Mouse (Mus musculus) adrenal gland, adult 8-10 months (tissue): Measurements from ENCODE around the gene Bok. TPM values are rescaled to one million over a fixed set of nuclear protein-coding genes. Genes with fewer than 3 reads are reported as not detected.
"Not testable (repeated sequence)": the region's sequence is repeated elsewhere in the genome, so short reads cannot be mapped to it uniquely, and the experiment has no call there.

ENCODE experiments used
- DNase-seq: peaks from one replicate; pipeline ENCODE4 v3.0.0; 2022
- total RNA-seq, 4 experiments: library from RNA; stranded (reverse); gene quantifications; 2 replicates each; pipeline ENCODE4 v1.2.4; 2022

Bok gene
- 10 to 100 TPM in 3 of 4 experiments, 1 to 10 TPM in 1; 9.1 to 13.5 (median 11.1) TPM for total RNA-seq

- DNase-seq = peak; percentile 76
Observed at GRCm38 (mm10) chr1:93685401-93686244, at the start of gene Bok. Bok (plus strand) TSS chr1:93685660.

GRCm38 (mm10) chr1:93636211-93636897 is 49.1 kb upstream of the Bok start:
- DNase-seq = no peak

- DNase-seq = no peak
Observed at GRCm38 (mm10) chr1:93641978-93642377, 43.5 kb upstream of the Bok start.

GRCm38 (mm10) chr1:93642692-93643091 is 42.8 kb upstream of the Bok start:
- no peak for DNase-seq

GRCm38 (mm10) chr1:93649604-93650172 is 35.8 kb upstream of the Bok start:
- no peak for DNase-seq

GRCm38 (mm10) chr1:93654275-93654674 is 31.2 kb upstream of the Bok start:
- no peak for DNase-seq

GRCm38 (mm10) chr1:93654798-93655197 is 30.7 kb upstream of the Bok start:
- DNase-seq = no peak

GRCm38 (mm10) chr1:93656325-93657024 is 29.0 kb upstream of the Bok start:
- DNase-seq = no peak

- no peak for DNase-seq
Observed at GRCm38 (mm10) chr1:93657025-93657360, 28.5 kb upstream of the Bok start.

GRCm38 (mm10) chr1:93658559-93658958 is 26.9 kb upstream of the Bok start, which contains the start of gene Stk25:
Stk25 (minus strand) TSS chr1:93658659.
- not testable (repeated sequence) for DNase-seq

- DNase-seq = peak; percentile 71
Observed at GRCm38 (mm10) chr1:93667760-93668400, 17.6 kb upstream of the Bok start.

GRCm38 (mm10) chr1:93668791-93669548 is 16.5 kb upstream of the Bok start:
- DNase-seq = peak; percentile 74

GRCm38 (mm10) chr1:93669941-93670340 is 15.5 kb upstream of the Bok start:
- no peak for DNase-seq

GRCm38 (mm10) chr1:93672682-93673081 is 12.8 kb upstream of the Bok start:
- DNase-seq = no peak

- no peak for DNase-seq
Observed at GRCm38 (mm10) chr1:93678386-93678785, 7.1 kb upstream of the Bok start.

- no peak for DNase-seq
Observed at GRCm38 (mm10) chr1:93679889-93680568, 5.4 kb upstream of the Bok start.

GRCm38 (mm10) chr1:93686245-93686960 is 943 bp downstream of the Bok start:
- DNase-seq = no peak

GRCm38 (mm10) chr1:93686961-93687320 is 1.5 kb downstream of the Bok start:
- DNase-seq = no peak

- DNase-seq = no peak
Observed at GRCm38 (mm10) chr1:93688154-93688553, 2.7 kb downstream of the Bok start.

GRCm38 (mm10) chr1:93689901-93690496 is 4.5 kb downstream of the Bok start:
- DNase-seq = no peak
